Mouse (Mus musculus): ENCODE results near the gene Mbnl2.

The Mbnl2 gene

DNA sequence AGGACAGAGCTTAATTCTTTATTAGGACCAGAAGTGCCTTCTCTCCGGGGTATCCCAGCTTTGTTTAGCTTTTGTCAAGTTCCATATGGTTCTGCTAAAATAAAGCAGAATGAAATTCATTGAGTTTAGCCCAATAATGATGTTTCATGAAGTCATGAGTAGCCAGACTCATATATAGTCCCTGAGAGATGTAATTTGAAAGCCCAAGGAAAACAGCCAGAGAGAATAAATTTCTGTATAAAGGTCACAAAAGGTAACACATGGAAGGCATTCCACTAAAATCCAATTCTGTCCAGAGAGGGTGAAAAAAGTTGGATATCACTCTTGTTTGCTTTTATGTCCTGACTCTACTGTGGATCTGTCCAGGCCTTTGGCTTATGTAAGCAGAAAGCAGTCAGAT is 159.4 kb downstream of the Mbnl2 start:
- DNase-seq, result no peak

DNA sequence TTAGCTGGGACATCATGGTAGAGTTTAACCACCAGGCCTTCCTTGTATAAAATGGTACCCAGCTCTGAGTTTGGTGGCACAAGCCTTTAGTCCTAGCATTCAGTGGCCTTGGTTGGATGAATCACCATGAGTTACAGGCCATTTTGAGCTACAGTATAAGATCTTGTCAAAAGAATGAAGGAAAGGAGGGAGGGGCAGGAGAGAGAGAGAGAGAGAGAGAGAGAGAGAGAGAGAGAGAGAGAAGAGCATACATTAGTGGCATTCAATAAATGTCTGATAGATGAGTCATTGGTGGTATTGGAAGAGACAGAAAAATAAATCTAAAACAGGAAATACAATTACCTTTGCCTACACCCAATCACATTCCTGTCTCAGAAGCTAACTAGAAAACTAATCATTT is 165.2 kb downstream of the Mbnl2 start:
- no peak for DNase-seq

GRCm38 (mm10) chr14:120441256-120441655 is 165.8 kb downstream of the Mbnl2 start:
- DNase-seq, result no peak

- DNase-seq, result no peak
Observed at GRCm38 (mm10) chr14:120441836-120442235, 166.4 kb downstream of the Mbnl2 start.

GRCm38 (mm10) chr14:120454221-120454620 is 178.8 kb downstream of the Mbnl2 start:
- DNase-seq, result no peak

- no peak for DNase-seq
Observed at GRCm38 (mm10) chr14:120463938-120464727, 188.7 kb downstream of the Mbnl2 start.

- no peak for DNase-seq
Observed at GRCm38 (mm10) chr14:120466816-120467215, 191.3 kb downstream of the Mbnl2 start.

DNA sequence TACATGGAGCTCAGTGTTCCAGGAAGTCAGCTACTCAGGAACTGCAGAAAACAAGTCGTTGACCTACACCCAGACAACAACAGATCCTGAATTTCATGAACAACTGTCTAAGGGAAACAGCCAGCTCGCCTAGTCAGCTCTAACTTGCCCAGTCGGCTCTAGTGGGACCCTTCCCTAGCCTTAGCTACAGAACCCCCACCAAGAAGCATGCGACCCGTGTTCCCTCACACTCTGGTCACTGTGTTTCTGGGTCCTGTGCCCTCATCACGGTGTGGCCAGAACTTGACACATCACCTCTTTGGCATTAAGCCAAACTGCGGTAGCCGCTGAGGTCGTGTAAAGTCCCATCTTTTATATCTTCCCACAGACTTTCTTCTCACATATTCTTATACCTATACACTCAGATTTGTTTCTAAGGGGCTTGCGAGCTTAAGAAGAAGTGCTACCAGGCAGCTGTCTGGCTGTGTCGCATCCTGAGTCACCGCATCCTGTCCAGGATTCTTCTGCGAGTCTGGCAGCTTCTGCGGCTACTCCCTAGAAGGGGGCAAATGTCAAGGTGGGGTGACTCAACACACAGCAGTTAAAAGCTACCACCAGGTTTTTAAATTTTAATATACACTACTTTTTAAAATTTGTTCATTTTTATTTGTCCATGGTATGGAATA is 193.8 kb downstream of the Mbnl2 start:
- no peak for DNase-seq

DNA sequence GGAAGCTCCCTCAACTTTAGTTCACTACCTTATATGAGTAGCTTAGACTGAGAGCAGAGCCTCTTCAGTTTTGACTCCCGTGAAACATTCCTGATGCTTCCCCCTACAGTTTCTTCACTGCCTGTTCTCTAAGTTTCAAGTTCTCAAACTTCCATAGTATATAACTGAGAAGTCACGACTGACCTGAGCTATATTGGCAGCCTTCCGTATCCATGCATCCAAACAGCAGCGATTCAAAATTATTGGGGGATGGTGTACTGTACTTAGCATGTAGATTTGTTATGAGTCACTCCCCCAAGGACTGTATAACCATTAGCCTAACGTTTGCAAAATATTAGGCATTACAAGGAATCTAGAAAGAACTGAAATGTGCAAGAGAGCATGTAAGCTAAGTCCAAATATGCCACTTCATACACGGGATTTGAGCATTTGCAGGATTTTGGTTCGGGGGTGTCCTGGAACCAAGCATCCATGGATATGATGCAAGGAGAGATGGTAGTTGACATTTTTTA is 200.8 kb downstream of the Mbnl2 start:
- no peak for DNase-seq

- peak; percentile 93 to 97 for DNase-seq
Observed at GRCm38 (mm10) chr14:120477288-120477981, 202.0 kb downstream of the Mbnl2 start.

DNA sequence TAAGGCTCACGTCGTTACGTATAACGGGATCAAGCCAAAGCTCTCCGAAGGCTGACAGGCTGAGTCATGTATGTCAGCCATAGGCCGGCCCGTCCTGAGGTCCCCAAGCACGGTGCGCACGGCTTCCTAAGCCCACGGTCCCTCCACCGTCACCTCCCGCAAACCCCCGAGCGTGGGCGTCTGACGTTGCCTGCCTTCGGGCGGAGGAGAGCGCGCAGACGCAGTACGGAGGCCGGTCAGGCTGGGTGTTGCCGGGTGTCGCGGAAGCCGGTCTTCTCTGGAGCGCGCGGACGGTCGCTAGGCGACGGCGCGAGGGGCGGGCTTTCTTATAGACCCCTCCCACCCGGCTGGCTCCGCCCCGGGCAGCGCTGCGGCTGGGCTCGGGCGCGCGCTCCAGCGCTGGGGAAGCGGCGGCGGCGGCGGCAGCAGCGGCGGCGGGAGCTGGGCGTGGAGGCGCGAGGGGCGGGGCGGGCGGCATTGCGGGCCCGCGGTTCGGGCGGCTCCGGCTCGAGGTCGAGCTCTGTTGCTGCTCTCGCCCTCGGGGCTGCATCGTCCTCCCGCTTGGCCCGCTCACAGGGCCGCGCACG is 202.6 kb downstream of the Mbnl2 start, which contains the start of gene Rap2a:
Gene Rap2a (plus strand): TSS at position 463 of the 587 bp plus-strand sequence.
- DNase-seq, result peak; percentile 93 to 94

DNA sequence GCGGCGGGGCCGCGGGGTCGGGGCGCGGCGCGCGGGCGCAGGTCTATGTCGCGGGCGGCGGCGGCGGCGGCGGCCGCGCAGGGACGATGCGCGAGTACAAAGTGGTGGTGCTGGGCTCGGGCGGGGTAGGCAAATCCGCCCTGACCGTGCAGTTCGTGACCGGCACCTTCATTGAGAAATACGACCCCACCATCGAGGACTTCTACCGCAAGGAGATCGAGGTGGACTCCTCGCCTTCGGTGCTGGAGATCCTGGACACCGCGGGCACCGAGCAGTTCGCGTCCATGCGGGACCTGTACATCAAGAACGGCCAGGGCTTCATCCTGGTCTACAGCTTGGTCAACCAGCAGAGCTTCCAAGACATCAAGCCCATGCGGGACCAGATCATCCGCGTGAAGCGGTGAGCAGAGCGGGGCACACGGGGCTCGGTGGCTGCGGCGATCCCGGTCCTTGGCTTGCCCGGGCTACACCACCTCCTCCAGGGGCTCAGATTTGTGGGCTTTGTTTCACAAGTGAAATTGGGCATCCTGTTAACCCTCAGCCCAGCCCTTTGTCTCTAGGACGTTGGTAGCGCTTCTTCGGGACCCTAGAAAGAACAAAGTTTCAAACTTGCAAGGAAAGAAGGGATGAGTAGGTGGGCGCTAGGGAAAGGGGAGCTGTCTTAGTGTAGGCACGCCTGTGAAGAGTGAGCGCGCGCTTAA is 203.3 kb downstream of the Mbnl2 start:
- DNase-seq, result peak in 1 of 2 experiments; percentile 47

DNA sequence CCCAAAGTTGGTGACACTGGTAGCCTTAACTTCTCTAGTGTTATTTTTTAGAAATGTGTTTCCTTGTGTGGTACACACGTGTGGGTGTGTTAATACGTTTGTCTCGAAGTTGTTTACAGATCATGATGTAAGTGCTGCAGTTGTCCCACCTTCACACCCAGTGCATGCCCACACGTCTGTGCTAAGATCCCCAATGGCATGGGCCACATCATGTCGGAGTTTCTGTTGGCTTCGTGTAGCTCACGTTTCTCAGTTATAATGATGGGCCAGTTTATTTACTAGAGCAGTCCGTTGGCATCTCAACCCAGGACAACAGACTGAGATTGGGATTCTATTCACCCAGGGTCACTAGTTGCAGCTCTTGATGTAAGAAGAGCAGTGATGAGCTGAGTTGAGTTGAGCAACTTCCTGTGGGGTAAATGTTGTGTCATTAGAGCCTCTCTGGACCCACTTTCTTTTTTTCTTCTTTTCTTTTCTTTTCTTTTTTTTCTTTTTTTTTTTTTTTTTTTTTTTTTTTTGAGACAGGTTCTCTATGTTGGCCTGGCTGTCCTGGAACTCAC is 205.0 kb downstream of the Mbnl2 start:
- DNase-seq, result no peak

DNA sequence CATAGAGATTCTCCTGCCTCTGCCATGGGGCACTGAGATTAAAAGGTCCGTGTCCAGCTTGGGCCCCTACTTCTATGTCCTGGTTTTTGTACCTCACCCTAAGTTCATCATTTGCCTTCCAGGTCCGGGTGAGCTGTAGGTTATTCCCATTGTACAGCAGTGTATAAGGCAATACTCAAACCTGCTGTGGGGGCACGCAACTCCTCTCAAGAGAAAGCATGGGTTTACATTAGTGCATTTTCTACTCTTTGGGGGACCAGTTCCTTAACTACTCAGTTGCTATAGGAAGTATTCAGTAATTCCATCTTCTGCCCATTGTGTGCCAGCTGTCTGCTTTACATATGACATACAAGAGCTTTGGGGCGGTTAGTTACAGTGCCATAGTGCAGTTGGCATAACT is 205.5 kb downstream of the Mbnl2 start:
- DNase-seq, result no peak
